26 mouse cellular contexts compared by ENCODE assay signal in genomic region chr17:29973226-29973625, GRCm38 (mm10). TPM values are rescaled to one million over a fixed set of nuclear protein-coding genes. Genes with fewer than 3 reads are reported as not detected.
DNase-seq lines count a peak whose midpoint lies in the region; ATAC-seq and TF ChIP-seq lines count a peak whose summit lies in the region.
"Had no signal": no experiment of that assay in that cellular context is flagged by ENCODE, and none has a peak within 500 bp of the region (broad histone marks: within the 10 kb centered on the region; RNA-seq: fewer than 3 reads in every experiment).

No protein-coding gene starts in this region.

- H3K4me2 ChIP-seq in midbrain, embryonic 11.5 days = no peak overlapping the region
- H3K4me2 ChIP-seq in forebrain, postnatal 0 days (ENCODE audit: low read depth) = no peak overlapping the region
- H3K4me2 ChIP-seq: embryonic facial prominence, embryonic 12.5 days; heart, embryonic 15.5 days; limb, embryonic 12.5 days; liver, embryonic 15.5 days; lung, embryonic 14.5 days; midbrain, embryonic 12.5 days had no signal

- H3K27ac ChIP-seq in midbrain, embryonic 11.5 days (ENCODE audit: low read depth, low read length) = no peak overlapping the region
- no peak overlapping the region for H3K27ac ChIP-seq in midbrain, embryonic 10.5 days (replicated peaks)
- H3K27ac ChIP-seq in heart, embryonic 10.5 days = no peak overlapping the region
- H3K27ac ChIP-seq in forebrain, postnatal 0 days (ENCODE audit: low read depth, low read length) = no peak overlapping the region
- H3K27ac ChIP-seq: embryonic facial prominence, embryonic 12.5 days; forebrain, embryonic 10.5 days; heart, embryonic 15.5 days; limb, embryonic 12.5 days; liver, embryonic 15.5 days; midbrain, embryonic 12.5 days had no signal

- H3K9ac ChIP-seq in midbrain, embryonic 11.5 days (ENCODE audit: low read length) = no peak overlapping the region
- H3K9ac ChIP-seq in forebrain, postnatal 0 days = no peak overlapping the region
- H3K9ac ChIP-seq: embryonic facial prominence, embryonic 12.5 days; heart, embryonic 15.5 days; limb, embryonic 12.5 days; liver, embryonic 15.5 days; lung, embryonic 14.5 days; midbrain, embryonic 12.5 days had no signal

- DNase-seq in midbrain, embryonic 11.5 days (ENCODE audit: low spot score, missing footprints) = peak; percentile 28
- no peak for DNase-seq in midbrain, embryonic 10.5 days (ENCODE audit: low spot score)
- DNase-seq in induced T-regulatory cell, adult 2 months (ENCODE audit: low read depth) = peak; percentile 76
- DNase-seq in thymus, postnatal 10 days (ENCODE audit: low spot score in 2 of 2) = peak; percentile 14 to 27
- no peak for DNase-seq in left cerebral cortex, adult 18-20 months (ENCODE audit: low spot score in 2 of 2)
- DNase-seq in heart, embryonic 10.5 days (ENCODE audit: low spot score) = no peak
- no peak for DNase-seq in forebrain, postnatal 0 days
- DNase-seq: adrenal gland, adult 8-10 months; cerebellum, adult 8-10 months; embryo, embryonic 11 days; gastrocnemius, postnatal 10 days; kidney, adult 9 months; kidney, postnatal 10 days; layer of hippocampus, adult 9-11 months; lung, embryonic 14.5 days; lung, postnatal 14 days had no signal

- WGBS in midbrain, embryonic 11.5 days = 95% methylated on average over 7 of the region's 7 CpGs
- 95% methylated on average over 7 of the region's 7 CpGs for WGBS in midbrain, embryonic 10.5 days
- 89% methylated on average over 7 of the region's 7 CpGs for WGBS in heart, embryonic 10.5 days
- 92% methylated on average over 7 of the region's 7 CpGs for WGBS in forebrain, postnatal 0 days

- no peaks in the 10 kb centered on the region for H3K9me3 ChIP-seq in midbrain, embryonic 11.5 days (ENCODE audit: control insufficient read depth, low read length)
- no peaks in the 10 kb centered on the region for H3K9me3 ChIP-seq in midbrain, embryonic 10.5 days (replicated peaks)
- H3K9me3 ChIP-seq in heart, embryonic 10.5 days = no peaks in the 10 kb centered on the region
- no peaks in the 10 kb centered on the region for H3K9me3 ChIP-seq in forebrain, postnatal 0 days (ENCODE audit: low read length)
- H3K9me3 ChIP-seq: embryonic facial prominence, embryonic 12.5 days; forebrain, embryonic 10.5 days; heart, embryonic 15.5 days; limb, embryonic 12.5 days; liver, embryonic 15.5 days; midbrain, embryonic 12.5 days had no signal

- H3K4me1 ChIP-seq in midbrain, embryonic 11.5 days (ENCODE audit: control insufficient read depth, insufficient read depth, low read length) = 0 out of 2 replicates have a peak, but pooled peaks cover 2% of the 10 kb centered on the region
- H3K4me1 ChIP-seq in midbrain, embryonic 10.5 days = peaks cover 23% of the 10 kb centered on the region
- H3K4me1 ChIP-seq in heart, embryonic 10.5 days = peaks cover 15% of the 10 kb centered on the region
- H3K4me1 ChIP-seq in forebrain, postnatal 0 days (ENCODE audit: insufficient read depth) = no peaks in the 10 kb centered on the region
- H3K4me1 ChIP-seq: liver, embryonic 15.5 days had no signal

- H3K27me3 ChIP-seq in midbrain, embryonic 11.5 days (ENCODE audit: control insufficient read depth, insufficient read depth, low read length) = no peaks in the 10 kb centered on the region
- peaks cover 39% of the 10 kb centered on the region for H3K27me3 ChIP-seq in midbrain, embryonic 10.5 days (ENCODE audit: low read depth, poor library complexity, severe bottlenecking)
- H3K27me3 ChIP-seq in heart, embryonic 10.5 days (ENCODE audit: insufficient read depth, poor library complexity, severe bottlenecking) = no peaks in the 10 kb centered on the region
- no peaks in the 10 kb centered on the region for H3K27me3 ChIP-seq in forebrain, postnatal 0 days (ENCODE audit: insufficient read depth, low read length)
- H3K27me3 ChIP-seq: embryonic facial prominence, embryonic 12.5 days; heart, embryonic 15.5 days had no signal

- H3K4me3 ChIP-seq in midbrain, embryonic 11.5 days (ENCODE audit: low read depth, low read length) = no peak overlapping the region
- no peak overlapping the region for H3K4me3 ChIP-seq in midbrain, embryonic 10.5 days
- no peak overlapping the region for H3K4me3 ChIP-seq in heart, embryonic 10.5 days
- no peak overlapping the region for H3K4me3 ChIP-seq in forebrain, postnatal 0 days (ENCODE audit: low read depth, low read length)
- H3K4me3 ChIP-seq: embryonic facial prominence, embryonic 12.5 days; forebrain, embryonic 10.5 days; heart, embryonic 15.5 days; limb, embryonic 12.5 days; liver, embryonic 15.5 days; midbrain, embryonic 12.5 days; myocyte had no signal

- ATAC-seq in midbrain, embryonic 11.5 days (ENCODE audit: low FRiP score) = no peak
- ATAC-seq in forebrain, postnatal 0 days = no peak
- ATAC-seq: forebrain, embryonic 16.5 days; hindbrain, embryonic 16.5 days; intestine, postnatal 0 days had no signal

- no peaks in the 10 kb centered on the region for H3K36me3 ChIP-seq in midbrain, embryonic 11.5 days (ENCODE audit: control insufficient read depth, insufficient read depth, low read length)
- H3K36me3 ChIP-seq in midbrain, embryonic 10.5 days = no peaks in the 10 kb centered on the region
- no peaks in the 10 kb centered on the region for H3K36me3 ChIP-seq in heart, embryonic 10.5 days
- H3K36me3 ChIP-seq in forebrain, postnatal 0 days (ENCODE audit: insufficient read depth) = no peaks in the 10 kb centered on the region
- H3K36me3 ChIP-seq: embryonic facial prominence, embryonic 12.5 days; forebrain, embryonic 10.5 days; heart, embryonic 15.5 days; limb, embryonic 12.5 days; liver, embryonic 15.5 days; midbrain, embryonic 12.5 days had no signal

- no peak for TF ChIP-seq CTCF in forebrain, postnatal 0 days (IDR thresholded peaks at IDR 0.05; ENCODE audit: low read depth)

RNA-seq across cellular contexts. Expression of gene Mdga1, which starts 3.3 kb away (rescaled TPM):
- 5.8 and 6.5 TPM in 2 replicates for polyA plus RNA-seq in midbrain, embryonic 11.5 days (2014; fragmentation: Nextera tagmentation; extraction: Ambion mirVana)
- polyA plus RNA-seq in midbrain, embryonic 10.5 days (2016; fragmentation: Nextera tagmentation; extraction: Ambion mirVana) = 4.3 and 6.2 TPM in 2 replicates
- total RNA-seq in left cerebral cortex, adult 18-20 months (2021) = 10 to 100 TPM; 25.1 to 25.6 TPM
- polyA plus RNA-seq in heart, embryonic 10.5 days (2016; fragmentation: Nextera tagmentation; extraction: Ambion mirVana) = 1.7 and 3.5 TPM in 2 replicates
- 29.1 and 45.7 TPM in 2 replicates for total RNA-seq in forebrain, postnatal 0 days (2014; rRNA removed)
- 7.6 and 10.9 TPM in 2 replicates for polyA plus RNA-seq in forebrain, postnatal 0 days (2015; fragmentation: Nextera tagmentation; extraction: Ambion mirVana)

RNA-seq across cellular contexts. Expression of gene Zfand3, which starts 31.3 kb away (rescaled TPM):
- 63.9 and 64.7 TPM in 2 replicates for polyA plus RNA-seq in midbrain, embryonic 11.5 days (2014; fragmentation: Nextera tagmentation; extraction: Ambion mirVana)
- polyA plus RNA-seq in midbrain, embryonic 10.5 days (2016; fragmentation: Nextera tagmentation; extraction: Ambion mirVana) = 68.1 and 80.5 TPM in 2 replicates
- total RNA-seq in left cerebral cortex, adult 18-20 months (2021) = 100 to 1,000 TPM; 108 to 109 TPM
- 54.2 and 54.7 TPM in 2 replicates for polyA plus RNA-seq in heart, embryonic 10.5 days (2016; fragmentation: Nextera tagmentation; extraction: Ambion mirVana)
- 77.0 and 91.5 TPM in 2 replicates for total RNA-seq in forebrain, postnatal 0 days (2014; rRNA removed)
- 48.5 and 48.7 TPM in 2 replicates for polyA plus RNA-seq in forebrain, postnatal 0 days (2015; fragmentation: Nextera tagmentation; extraction: Ambion mirVana)

Comparison
In these comparisons a context has a peak if more than half of its experiments do, and no peak if none do; other contexts are left out.
1. DNase-seq: peak in midbrain, embryonic 11.5 days (single experiment), induced T-regulatory cell, adult 2 months (single experiment) and thymus, postnatal 10 days (2 of 2); none in midbrain, embryonic 10.5 days (single experiment), left cerebral cortex, adult 18-20 months (0 of 2), heart, embryonic 10.5 days (single experiment) and forebrain, postnatal 0 days (single experiment).